Mouse (Mus musculus) liver, embryonic 14.5 days (tissue): ENCODE data around the gene Amhr2. TPM values are rescaled to one million over a fixed set of nuclear protein-coding genes. Genes with fewer than 3 reads are reported as not detected.

Experiments
- ATAC-seq: fragments of 200-750 bp; cut with Nextera tagmentation; 2 replicates; pipeline ENCODE4 v1.8.0; 2017; ENCODE audit warnings: moderate number of reproducible peaks, mild to moderate bottlenecking, moderate library complexity; ENCODE audit not compliant: insufficient read depth
- DNase-seq, 3 experiments: peaks; one replicate each; pipeline ENCODE4 v3.0.0-alpha.2; 2012 to 2013; ENCODE audit warnings: low read depth in 3 of 3, low spot score in 3 of 3
- H3K27ac ChIP-seq: fragments of 300-500 bp; sonication (generic); 2 replicates; pipeline ENCODE4 v1.5.1; 2014; ENCODE audit warnings: moderate library complexity, mild to moderate bottlenecking, control low read depth, inconsistent platforms
- H3K27me3 ChIP-seq: fragments of 300-500 bp; sonication (generic); 2 replicates; pipeline ENCODE4 v1.6.1; 2014; ENCODE audit warnings: mild to moderate bottlenecking, low read length, moderate library complexity; ENCODE audit not compliant: control insufficient read depth, insufficient read depth
- H3K36me3 ChIP-seq: fragments of 300-500 bp; sonication (generic); replicated peaks from 2 replicates; pipeline ENCODE4 v1.6.1; 2014; ENCODE audit warnings: low read depth; ENCODE audit not compliant: control insufficient read depth, insufficient read depth
- H3K4me1 ChIP-seq, 2 experiments: fragments of 200-500 bp in 1 of 2; fragments of 300-500 bp in 1 of 2; sonication (generic) in 1 of 2; replicated peaks; 2 replicates each; pipeline ENCODE4 v1.6.1; 2012 to 2014; ENCODE audit warnings: antibody characterized with exemption in 1 of 2, inconsistent platforms in 1 of 2, low read length in 1 of 2; ENCODE audit not compliant: control insufficient read depth in 2 of 2, insufficient read depth in 2 of 2
- H3K4me2 ChIP-seq: fragments of 300-500 bp; sonication (generic); 2 replicates; pipeline ENCODE4 v1.6.1; 2014; ENCODE audit warnings: low read depth, mild to moderate bottlenecking, control low read depth, moderate library complexity
- H3K4me3 ChIP-seq, 2 experiments: fragments of 200-500 bp in 1 of 2; fragments of 300-500 bp in 1 of 2; sonication (generic) in 1 of 2; 2 replicates each; pipeline ENCODE4 v1.5.1; 2012 to 2014; ENCODE audit warnings: low read depth in 2 of 2, low read length in 2 of 2, mild to moderate bottlenecking in 2 of 2, control low read depth in 1 of 2, inconsistent platforms in 1 of 2, moderate library complexity in 1 of 2; ENCODE audit not compliant: insufficient read depth in 1 of 2
- H3K9ac ChIP-seq: fragments of 300-500 bp; sonication (generic); replicated peaks from 2 replicates; pipeline ENCODE4 v1.6.1; 2014; ENCODE audit warnings: mild to moderate bottlenecking, control low read depth, moderate library complexity
- H3K9me3 ChIP-seq: fragments of 300-500 bp; sonication (generic); 2 replicates; pipeline ENCODE4 v1.6.1; 2016; ENCODE audit warnings: low read length, mixed read lengths; ENCODE audit not compliant: control insufficient read depth
- CTCF ChIP-seq: IDR thresholded peaks from 2 replicates; pipeline ENCODE4 v1.5.1; 2016; ENCODE audit warnings: antibody characterized with exemption, low read depth, control low read depth
- EP300 ChIP-seq: IDR thresholded peaks from 2 replicates; pipeline ENCODE4 v1.6.1; 2016; ENCODE audit warnings: antibody characterized with exemption, low read depth
- WGBS: fragments of 180-500 bp; shearing (Covaris S2); extraction: QIAGEN DNeasy Blood & Tissue Kit; methylation state at CpG from one replicate; pipeline ENCODE4 v1.1.7; 2014; ENCODE audit not compliant: insufficient replicate concordance; 5-methylcytosine and 5-hydroxymethylcytosine counted together
- polyA plus RNA-seq, 2 experiments: library from polyadenylated mRNA; depleted of rRNA in 1 of 2; stranded (reverse) in 1 of 2; unstranded in 1 of 2; fragments of >200 nt; fragmentation: Nextera tagmentation in 1 of 2; extraction: Ambion mirVana in 1 of 2; gene quantifications; 2 replicates each; pipeline versions ENCODE4 v1.2.1 to v1.2.3; 2012 to 2014

The Amhr2 gene
- polyA plus RNA-seq, 2 experiments = 0.06 to 0.11 TPM

GRCm38 (mm10) chr15:102483136-102483535 lies 38.0 kb downstream of the Amhr2 start:
- Histone ChIP-seq H3K4me3 (no peak overlapping the region), H3K27me3 (no peaks in the 10 kb centered on the region), H3K27ac (no peak overlapping the region), H3K4me1 (no peaks in the 10 kb centered on the region), H3K4me2 (no peak overlapping the region), H3K9ac (no peak overlapping the region), H3K36me3 (peaks cover 82% of the 10 kb centered on the region), H3K9me3 (no peaks in the 10 kb centered on the region)
- no peak for ATAC-seq
- TF ChIP-seq CTCF (no peak), EP300 (no peak)
- 87% methylated on average over 3 of the region's 3 CpGs for WGBS
- no peak for DNase-seq

GRCm38 (mm10) chr15:102485853-102486252 lies 40.7 kb downstream of the Amhr2 start:
- Histone ChIP-seq H3K27ac (no peak overlapping the region), H3K4me3 (no peak overlapping the region), H3K36me3 (peaks cover 89% of the 10 kb centered on the region), H3K9me3 (no peaks in the 10 kb centered on the region), H3K27me3 (no peaks in the 10 kb centered on the region), H3K9ac (no peak overlapping the region), H3K4me1 (no peaks in the 10 kb centered on the region), H3K4me2 (no peak overlapping the region)
- no peak for DNase-seq
- 91% methylated on average over 12 of the region's 12 CpGs for WGBS
- 0 out of 2 replicates have a peak, but pooled peaks have one; percentile 23 for ATAC-seq
- TF ChIP-seq CTCF (no peak), EP300 (no peak)

- ATAC-seq (no peak), DNase-seq (no peak)
- no peak for TF ChIP-seq EP300
- no peak for TF ChIP-seq CTCF
- 61% methylated on average over 1 of the region's 1 CpGs for WGBS
- Histone ChIP-seq H3K9me3 (no peaks in the 10 kb centered on the region), H3K4me1 (no peaks in the 10 kb centered on the region), H3K36me3 (peaks cover 84% of the 10 kb centered on the region), H3K27ac (no peak overlapping the region), H3K27me3 (no peaks in the 10 kb centered on the region), H3K9ac (no peak overlapping the region), H3K4me2 (no peak overlapping the region), H3K4me3 (no peak overlapping the region)
Observed at GRCm38 (mm10) chr15:102487664-102488063, 42.5 kb downstream of the Amhr2 start.

- DNase-seq (no peak), ATAC-seq (no peak)
- H3K4me3 ChIP-seq = no peak overlapping the region
- no peaks in the 10 kb centered on the region for H3K9me3 ChIP-seq
- H3K4me1 ChIP-seq = no peaks in the 10 kb centered on the region; a peak in 1 of 4 replicates
- H3K9ac ChIP-seq = no peak overlapping the region
- H3K27me3 ChIP-seq = no peaks in the 10 kb centered on the region
- TF ChIP-seq EP300 (no peak), CTCF (no peak)
- H3K27ac ChIP-seq = no peak overlapping the region
- WGBS = 91% methylated on average over 3 of the region's 3 CpGs
- peaks cover 86% of the 10 kb centered on the region for H3K36me3 ChIP-seq
- H3K4me2 ChIP-seq = no peak overlapping the region
Observed at GRCm38 (mm10) chr15:102498322-102498721, 53.2 kb downstream of the Amhr2 start.

GRCm38 (mm10) chr15:102499370-102499769 lies 54.2 kb downstream of the Amhr2 start:
- TF ChIP-seq EP300 (no peak), CTCF (no peak)
- Histone ChIP-seq H3K4me2 (no peak overlapping the region), H3K27ac (no peak overlapping the region), H3K36me3 (peaks cover 82% of the 10 kb centered on the region), H3K4me1 (no peaks in the 10 kb centered on the region; a peak in 1 of 4 replicates), H3K9me3 (no peaks in the 10 kb centered on the region), H3K4me3 (no peak overlapping the region), H3K9ac (no peak overlapping the region), H3K27me3 (no peaks in the 10 kb centered on the region)
- DNase-seq (no peak), ATAC-seq (no peak)
- 64% methylated on average over 3 of the region's 3 CpGs for WGBS
